Mouse (Mus musculus) forebrain, embryonic 10.5 days (tissue): ENCODE measurements around the gene Arhgap24. TPM values are rescaled to one million over a fixed set of nuclear protein-coding genes. Genes with fewer than 3 reads are reported as not detected.

Source experiments
- DNase-seq: peaks from one replicate; pipeline ENCODE4 v3.0.0-alpha.2; 2017; ENCODE audit warnings: low spot score; ENCODE audit errors: extremely low spot score
- H3K27ac ChIP-seq: fragments of 300-500 bp; sonication (generic); 2 replicates; pipeline ENCODE4 v1.5.1; 2016; ENCODE audit warnings: mild to moderate bottlenecking
- H3K27me3 ChIP-seq: fragments of 300-500 bp; sonication (generic); 2 replicates; pipeline ENCODE4 v1.6.1; 2016; ENCODE audit warnings: mild to moderate bottlenecking; ENCODE audit not compliant: poor library complexity, severe bottlenecking
- H3K36me3 ChIP-seq: fragments of 300-500 bp; sonication (generic); replicated peaks from 2 replicates; pipeline ENCODE4 v1.6.1; 2016; ENCODE audit warnings: mild to moderate bottlenecking, moderate library complexity
- H3K4me1 ChIP-seq: fragments of 300-500 bp; sonication (generic); 2 replicates; pipeline ENCODE4 v1.6.1; 2016
- H3K4me3 ChIP-seq: fragments of 300-500 bp; sonication (generic); 2 replicates; pipeline ENCODE4 v1.5.1; 2016; ENCODE audit warnings: mild to moderate bottlenecking, moderate library complexity
- H3K9me3 ChIP-seq: fragments of 300-500 bp; sonication (generic); 2 replicates; pipeline ENCODE4 v1.6.1; 2016; ENCODE audit warnings: mild to moderate bottlenecking, moderate library complexity
- WGBS: fragments of 180-500 bp; shearing (Covaris S2); methylation state at CpG from one replicate; pipeline ENCODE4 v1.1.7; 2016; 5-methylcytosine and 5-hydroxymethylcytosine counted together
- polyA plus RNA-seq: library from polyadenylated mRNA; unstranded; fragments of >200 nt; fragmentation: Nextera tagmentation; extraction: Ambion mirVana; gene quantifications from 2 replicates; pipeline ENCODE4 v1.2.1, GENCODE M21; 2016

The Arhgap24 gene
- polyA plus RNA-seq, 1 experiment from 2014 or later: 2.5 TPM

DNA sequence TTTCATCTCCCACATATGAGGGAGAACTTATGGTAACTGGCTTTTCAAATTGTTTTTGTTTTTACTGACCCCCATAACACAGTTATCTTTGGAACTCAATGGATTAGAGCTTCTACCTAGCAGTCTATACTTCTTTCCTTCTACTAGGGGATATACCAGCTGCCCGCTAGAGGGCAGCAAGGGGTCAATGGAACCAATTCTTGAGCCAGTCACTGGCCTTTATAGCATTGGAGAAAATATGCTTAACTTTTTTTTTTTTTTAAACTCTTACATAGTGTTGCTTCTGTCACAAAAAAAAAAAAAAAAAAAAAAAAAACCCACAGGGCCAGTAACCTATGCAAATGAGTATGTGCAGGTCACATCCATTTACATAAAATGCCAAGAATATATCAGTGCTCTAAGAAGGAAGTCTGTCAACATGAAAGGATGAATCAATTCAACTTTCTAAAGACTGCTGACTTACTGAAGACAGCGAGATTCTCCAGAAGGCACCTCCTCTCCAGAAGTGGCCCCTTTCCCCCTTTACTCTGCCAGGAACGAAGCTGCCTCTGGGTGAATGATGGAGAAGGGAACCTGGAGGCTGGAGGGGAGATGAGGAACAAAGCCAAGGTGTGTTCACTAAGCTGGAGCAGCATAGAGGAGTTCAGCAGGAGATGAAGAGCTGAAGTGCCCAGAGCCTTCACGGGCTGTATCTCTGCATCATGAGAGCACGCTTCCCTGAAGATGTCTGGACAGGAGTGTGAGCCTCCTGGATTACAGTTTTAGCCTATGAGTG, 222.3 kb downstream of the Arhgap24 start:
- no peak overlapping the region for H3K4me3 ChIP-seq
- WGBS: 65% methylated on average over 5 of the region's 5 CpGs
- H3K4me1 ChIP-seq: 0 out of 2 replicates have a peak, but pooled peaks cover 6% of the 10 kb centered on the region
- H3K36me3 ChIP-seq: no peaks in the 10 kb centered on the region
- H3K27ac ChIP-seq: no peak overlapping the region
- no peaks in the 10 kb centered on the region for H3K9me3 ChIP-seq
- H3K27me3 ChIP-seq: no peaks in the 10 kb centered on the region
- peak; percentile 37 for DNase-seq

DNA sequence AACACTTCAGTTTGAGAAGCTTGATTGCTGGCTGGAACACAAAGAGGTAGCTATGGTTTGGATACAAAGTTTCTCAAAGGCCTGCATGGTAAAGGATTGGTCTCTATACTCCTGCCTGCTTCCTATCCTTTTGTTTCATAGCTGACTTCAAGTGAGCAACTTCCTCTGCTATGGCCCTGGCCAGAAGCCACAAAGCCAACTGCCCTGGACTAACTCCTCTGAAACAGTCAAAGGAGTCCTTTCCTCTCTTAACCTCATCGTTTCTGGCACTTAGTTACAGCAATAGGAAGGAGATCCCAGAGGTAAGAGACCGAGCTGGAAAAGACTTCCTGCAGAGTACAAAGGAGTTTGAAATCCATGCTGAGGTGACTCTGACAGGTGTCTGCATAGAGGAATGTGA, 224.0 kb downstream of the Arhgap24 start:
- WGBS: 44% methylated on average over 2 of the region's 2 CpGs
- no peak overlapping the region for H3K27ac ChIP-seq
- no peak overlapping the region for H3K4me3 ChIP-seq
- DNase-seq: no peak
- no peaks in the 10 kb centered on the region for H3K27me3 ChIP-seq
- H3K36me3 ChIP-seq: no peaks in the 10 kb centered on the region
- H3K9me3 ChIP-seq: no peaks in the 10 kb centered on the region
- H3K4me1 ChIP-seq: 0 out of 2 replicates have a peak, but pooled peaks cover 6% of the 10 kb centered on the region

DNA sequence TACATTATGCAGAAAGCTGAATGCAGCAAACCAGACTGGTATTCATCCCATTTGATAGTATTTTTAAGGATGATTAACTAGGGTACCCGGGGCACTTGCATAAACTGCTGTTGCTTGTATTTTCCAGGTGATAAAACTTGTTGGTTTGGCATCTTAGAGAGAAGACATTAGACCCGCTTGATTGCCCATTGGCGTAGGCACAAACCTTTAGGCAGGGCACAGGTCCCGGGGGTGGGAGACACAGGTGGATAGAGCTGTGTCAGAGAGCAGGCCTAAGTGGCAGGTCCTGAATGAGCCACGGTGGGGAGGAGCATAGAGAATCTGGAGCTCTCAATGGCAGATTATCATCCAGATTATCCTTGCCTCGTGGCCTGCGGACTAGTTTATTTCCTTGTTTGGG, 229.1 kb downstream of the Arhgap24 start:
- Histone ChIP-seq H3K9me3 (no peaks in the 10 kb centered on the region), H3K27ac (no peak overlapping the region), H3K36me3 (no peaks in the 10 kb centered on the region), H3K27me3 (no peaks in the 10 kb centered on the region), H3K4me3 (no peak overlapping the region), H3K4me1 (0 out of 2 replicates have a peak, but pooled peaks cover 5% of the 10 kb centered on the region)
- no peak for DNase-seq
- 91% methylated on average over 7 of the region's 7 CpGs for WGBS

DNA sequence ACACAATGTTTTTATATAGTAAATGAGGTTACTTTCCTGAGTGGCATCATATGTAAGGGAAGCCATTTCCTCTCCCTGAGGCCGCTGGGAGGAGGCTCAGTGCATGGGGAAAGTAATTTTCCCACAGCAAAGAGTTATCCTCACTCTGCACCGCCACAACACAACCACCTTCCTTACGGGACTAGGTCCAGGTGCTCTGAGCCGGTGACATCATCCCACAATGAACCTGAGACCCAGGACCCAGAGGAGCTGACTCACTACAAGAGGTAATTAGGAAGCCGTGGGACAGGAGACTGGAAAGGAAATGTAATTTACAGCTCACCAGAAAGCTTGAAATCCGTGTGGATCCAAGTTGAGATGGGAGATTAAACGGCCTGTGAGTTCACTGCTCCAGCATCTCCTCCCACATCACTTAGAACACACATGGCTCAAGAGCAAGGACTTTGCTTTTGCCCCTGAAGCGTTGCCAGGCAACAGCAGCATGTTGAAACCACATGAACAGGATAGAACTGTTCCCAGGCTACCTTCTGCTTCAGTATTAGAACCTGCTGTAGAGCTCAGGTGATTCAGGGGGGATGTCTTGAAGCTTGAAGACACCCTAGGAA, 238.3 kb downstream of the Arhgap24 start:
- no peaks in the 10 kb centered on the region for H3K4me1 ChIP-seq
- no peaks in the 10 kb centered on the region for H3K36me3 ChIP-seq
- WGBS: 79% methylated on average over 8 of the region's 8 CpGs
- H3K9me3 ChIP-seq: no peaks in the 10 kb centered on the region
- H3K27ac ChIP-seq: no peak overlapping the region
- H3K4me3 ChIP-seq: no peak overlapping the region
- no peak for DNase-seq
- H3K27me3 ChIP-seq: no peaks in the 10 kb centered on the region

DNA sequence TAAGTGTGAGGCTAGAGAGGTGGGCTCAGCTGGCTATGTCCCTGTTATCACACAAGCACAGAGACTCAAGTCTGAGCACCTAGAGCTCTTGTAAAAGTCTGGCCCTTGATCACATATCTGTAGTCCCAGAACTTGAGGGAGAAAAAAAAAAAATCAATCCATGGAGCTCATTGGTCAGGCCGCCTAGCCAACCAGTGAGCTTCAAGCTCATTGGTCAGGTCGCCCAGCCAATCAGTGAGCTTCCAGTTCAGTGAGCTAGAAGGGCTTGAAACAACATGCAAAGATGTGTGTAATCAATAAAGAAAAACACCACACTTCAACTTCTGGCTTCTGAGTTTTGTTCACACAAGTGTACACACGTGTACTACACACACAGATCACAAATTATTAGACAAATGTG, 242.4 kb downstream of the Arhgap24 start:
- H3K4me1 ChIP-seq: no peaks in the 10 kb centered on the region
- H3K27ac ChIP-seq: no peak overlapping the region
- H3K9me3 ChIP-seq: no peaks in the 10 kb centered on the region
- 92% methylated on average over 3 of the region's 3 CpGs for WGBS
- no peaks in the 10 kb centered on the region for H3K36me3 ChIP-seq
- no peak for DNase-seq
- no peaks in the 10 kb centered on the region for H3K27me3 ChIP-seq
- no peak overlapping the region for H3K4me3 ChIP-seq

DNA sequence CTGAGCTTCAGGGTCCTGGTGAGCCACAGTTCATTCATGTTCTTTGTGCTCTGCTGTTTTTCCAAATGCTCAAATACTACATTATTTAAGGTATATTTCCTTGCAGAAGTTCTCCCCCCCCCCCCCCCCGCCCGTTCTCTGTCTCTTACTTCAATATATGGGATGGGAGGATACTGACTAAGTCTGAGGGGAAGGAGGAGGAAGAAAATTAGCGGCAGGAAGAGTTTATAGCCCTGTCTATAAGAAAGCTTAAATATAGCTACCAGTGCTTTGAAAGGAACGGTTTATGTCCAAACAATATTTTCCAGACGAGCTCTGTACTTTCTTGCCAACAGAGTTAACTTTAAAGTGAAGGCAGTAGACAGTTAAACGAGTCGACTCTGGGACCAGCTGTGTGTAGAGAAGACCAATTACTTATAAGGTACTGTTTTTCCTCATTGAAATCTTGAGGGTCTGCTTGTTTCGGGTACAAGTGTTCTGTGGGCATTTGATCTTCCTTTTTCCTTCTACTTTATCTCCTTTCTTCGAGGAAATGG, 243.7 kb downstream of the Arhgap24 start:
- Histone ChIP-seq H3K27me3 (no peaks in the 10 kb centered on the region), H3K9me3 (no peaks in the 10 kb centered on the region), H3K36me3 (no peaks in the 10 kb centered on the region), H3K4me3 (no peak overlapping the region), H3K27ac (no peak overlapping the region), H3K4me1 (no peaks in the 10 kb centered on the region)
- 72% methylated on average over 9 of the region's 9 CpGs for WGBS
- no peak for DNase-seq

DNA sequence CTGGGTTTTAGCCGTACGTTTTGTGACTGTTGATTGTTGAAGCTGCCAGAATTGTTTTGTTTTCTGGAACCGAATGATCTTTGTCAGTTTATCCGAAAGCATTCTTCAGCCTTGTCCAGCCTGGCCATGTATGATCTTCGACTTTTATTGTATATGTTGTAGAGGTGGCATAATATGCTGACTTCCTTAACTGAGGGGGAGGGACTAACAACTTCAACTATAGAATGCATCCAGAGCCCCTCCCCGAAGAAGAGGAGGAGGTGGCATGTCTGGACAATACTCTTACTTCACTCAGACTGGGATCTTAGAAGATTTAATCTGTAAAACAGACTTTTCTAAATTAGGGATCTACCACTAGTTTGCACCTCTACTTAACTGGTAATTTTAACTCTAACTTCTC, 244.2 kb downstream of the Arhgap24 start:
- no peak for DNase-seq
- Histone ChIP-seq H3K4me1 (no peaks in the 10 kb centered on the region), H3K9me3 (no peaks in the 10 kb centered on the region), H3K27me3 (no peaks in the 10 kb centered on the region), H3K36me3 (no peaks in the 10 kb centered on the region), H3K27ac (no peak overlapping the region), H3K4me3 (no peak overlapping the region)
- 92% methylated on average over 6 of the region's 6 CpGs for WGBS

- Histone ChIP-seq H3K9me3 (no peaks in the 10 kb centered on the region), H3K4me3 (no peak overlapping the region), H3K27ac (no peak overlapping the region), H3K36me3 (no peaks in the 10 kb centered on the region), H3K4me1 (no peaks in the 10 kb centered on the region), H3K27me3 (no peaks in the 10 kb centered on the region)
- DNase-seq: no peak
- 87% methylated on average over 4 of the region's 4 CpGs for WGBS
These were observed 245.8 kb downstream of the Arhgap24 start for GRCm38 (mm10) chr5:102726985-102727384.

- H3K4me1 ChIP-seq: no peaks in the 10 kb centered on the region
- H3K27me3 ChIP-seq: no peaks in the 10 kb centered on the region
- no peak overlapping the region for H3K4me3 ChIP-seq
- no peaks in the 10 kb centered on the region for H3K9me3 ChIP-seq
- H3K27ac ChIP-seq: no peak overlapping the region
- no peaks in the 10 kb centered on the region for H3K36me3 ChIP-seq
- DNase-seq: no peak
These were observed 247.3 kb downstream of the Arhgap24 start for GRCm38 (mm10) chr5:102728531-102728930.

DNA sequence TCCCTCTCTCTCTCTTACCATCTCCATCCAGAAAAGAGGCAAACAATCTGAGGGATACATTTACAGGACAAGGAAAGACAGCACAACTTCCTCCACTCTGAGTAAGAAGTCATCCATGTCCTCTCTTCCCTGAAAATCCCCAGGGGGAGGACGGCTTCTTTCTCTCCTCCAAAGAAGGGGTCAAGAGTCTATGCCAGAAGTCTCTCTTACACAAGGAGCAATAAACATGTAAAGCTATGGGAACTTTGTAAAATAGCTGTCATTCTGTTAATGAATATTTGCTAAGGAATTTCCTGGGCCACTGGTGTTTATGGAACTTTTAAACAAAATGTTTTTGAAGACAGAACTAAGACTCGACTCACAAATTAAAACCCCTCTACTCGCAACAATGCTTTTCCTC, 248.3 kb downstream of the Arhgap24 start:
- WGBS: 88% methylated on average over 3 of the region's 3 CpGs

GRCm38 (mm10) chr5:102736131-102736530, 254.9 kb downstream of the Arhgap24 start:
- H3K9me3 ChIP-seq: no peaks in the 10 kb centered on the region
- no peak overlapping the region for H3K27ac ChIP-seq
- H3K4me3 ChIP-seq: no peak overlapping the region
- 89% methylated on average over 5 of the region's 5 CpGs for WGBS
- H3K4me1 ChIP-seq: no peaks in the 10 kb centered on the region
- no peaks in the 10 kb centered on the region for H3K27me3 ChIP-seq
- DNase-seq: no peak
- H3K36me3 ChIP-seq: no peaks in the 10 kb centered on the region

More for the DNA sequence above, 248.3 kb downstream of the Arhgap24 start:
- Histone ChIP-seq H3K27ac (no peak overlapping the region), H3K4me1 (no peaks in the 10 kb centered on the region), H3K9me3 (no peaks in the 10 kb centered on the region), H3K4me3 (no peak overlapping the region), H3K27me3 (no peaks in the 10 kb centered on the region), H3K36me3 (no peaks in the 10 kb centered on the region)
- no peak for DNase-seq

DNA sequence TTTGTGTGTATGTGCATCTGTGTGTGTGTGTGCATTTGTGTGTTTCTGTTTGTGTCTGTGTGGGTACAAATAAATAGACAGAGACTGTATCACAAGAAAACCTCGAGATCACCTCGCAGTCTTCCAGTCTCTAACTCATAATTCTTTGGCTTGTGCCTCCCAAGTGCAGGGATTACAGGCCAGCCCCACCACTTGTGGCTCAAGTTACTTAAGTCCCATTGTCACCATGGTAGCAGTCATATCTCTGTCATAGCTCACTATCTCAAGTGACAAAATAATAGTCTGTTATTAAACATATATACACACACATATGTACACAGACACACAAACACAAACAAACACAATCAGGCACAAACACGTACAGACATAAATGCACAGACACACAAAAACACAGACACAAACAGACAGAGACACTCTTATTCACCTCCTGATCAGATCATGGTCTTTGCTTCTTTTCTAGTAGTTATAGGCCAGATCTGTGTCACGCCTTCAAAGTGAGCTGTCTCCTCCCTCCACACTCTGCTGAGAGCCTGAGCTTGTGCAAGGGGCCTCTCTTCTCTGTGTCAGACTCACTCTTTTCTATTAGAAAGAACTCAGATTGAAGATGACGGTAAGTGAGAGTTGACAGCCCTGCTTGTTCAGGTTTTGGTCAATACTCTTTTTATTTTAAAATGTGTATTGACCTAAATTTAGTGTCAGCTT, 261.5 kb downstream of the Arhgap24 start:
- H3K27ac ChIP-seq: no peak overlapping the region
- no peak for DNase-seq
- no peaks in the 10 kb centered on the region for H3K27me3 ChIP-seq
- no peaks in the 10 kb centered on the region for H3K4me1 ChIP-seq
- no peaks in the 10 kb centered on the region for H3K36me3 ChIP-seq
- H3K9me3 ChIP-seq: no peaks in the 10 kb centered on the region
- H3K4me3 ChIP-seq: no peak overlapping the region
- WGBS: 80% methylated on average over 5 of the region's 5 CpGs

DNA sequence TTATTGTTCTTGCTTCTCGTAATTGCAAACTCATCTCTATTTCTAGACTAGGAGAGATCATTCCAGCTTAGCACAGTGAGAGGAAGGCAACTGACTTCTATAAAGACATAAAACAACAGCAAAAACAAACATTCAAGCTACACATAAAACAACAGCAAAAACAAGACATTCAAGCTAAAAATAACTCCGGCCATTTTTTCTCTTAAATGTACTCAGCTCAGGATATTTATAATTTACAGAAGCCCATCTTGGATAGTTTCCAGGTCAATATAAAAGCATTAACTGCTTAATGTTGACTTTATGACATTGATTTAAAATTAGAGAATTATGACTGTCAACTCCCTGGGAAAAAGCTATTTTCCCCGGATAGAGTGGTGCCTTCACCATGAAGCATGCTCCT, 262.2 kb downstream of the Arhgap24 start:
- H3K36me3 ChIP-seq: no peaks in the 10 kb centered on the region
- no peaks in the 10 kb centered on the region for H3K9me3 ChIP-seq
- no peaks in the 10 kb centered on the region for H3K27me3 ChIP-seq
- no peak for DNase-seq
- no peak overlapping the region for H3K27ac ChIP-seq
- no peak overlapping the region for H3K4me3 ChIP-seq
- 91% methylated on average over 3 of the region's 3 CpGs for WGBS
- H3K4me1 ChIP-seq: no peaks in the 10 kb centered on the region
